8 mouse cellular contexts compared by ENCODE assay signal in the genomic region with DNA sequence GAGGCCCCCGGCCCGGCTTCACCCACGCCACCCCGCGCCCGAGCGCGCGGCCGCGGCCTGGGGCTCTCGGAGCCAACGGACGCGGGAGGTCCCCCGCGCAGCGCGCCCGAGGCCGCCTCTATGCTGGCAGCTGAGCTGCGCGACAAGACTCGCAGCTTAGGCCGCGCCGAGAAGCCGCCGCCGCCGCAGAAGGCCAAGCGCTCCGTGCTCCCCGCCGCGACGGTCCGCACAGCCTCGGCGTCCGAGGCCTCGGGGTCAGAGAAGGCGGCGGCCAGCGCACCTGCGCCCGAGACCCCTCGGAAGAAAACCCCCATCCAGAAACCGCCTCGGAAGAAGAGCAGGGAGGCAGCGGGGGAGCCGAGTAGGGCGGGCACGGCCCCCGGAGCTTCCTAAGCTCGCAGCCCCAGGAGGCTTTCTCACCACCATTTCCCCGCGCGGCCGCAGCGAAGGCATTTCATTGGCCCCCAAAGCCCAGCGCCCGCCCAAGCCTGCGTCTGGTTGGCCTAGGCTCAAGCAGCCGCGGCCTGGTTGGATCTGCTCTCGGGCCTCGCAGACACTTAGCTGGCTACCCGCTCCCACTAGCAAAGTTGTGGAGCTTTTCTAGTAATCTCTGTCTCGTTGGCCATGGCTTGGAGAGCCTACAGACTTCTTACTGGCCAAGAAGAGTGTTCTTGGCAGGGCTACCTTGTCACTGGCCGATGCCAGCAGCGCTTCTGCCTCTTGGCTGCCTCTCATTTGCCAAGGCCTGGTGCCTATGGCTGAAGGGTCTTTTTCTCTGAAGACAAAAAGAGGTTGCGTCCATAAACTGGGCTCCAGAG. TPM values are rescaled to one million over a fixed set of nuclear protein-coding genes. Genes with fewer than 3 reads are reported as not detected.
DNase-seq lines count a peak whose midpoint lies in the region; ATAC-seq lines count a peak whose summit lies in the region.

No protein-coding gene starts in this region.

- H3K27ac ChIP-seq in hindbrain, embryonic 15.5 days (replicated peaks) = peak overlapping the region; percentile 82

- ATAC-seq in hindbrain, embryonic 15.5 days (ENCODE audit: low FRiP score, low read depth) = peak; percentile 84

- 2% methylated on average over 64 of the region's 73 CpGs for WGBS in hindbrain, embryonic 15.5 days

- H3K9ac ChIP-seq in hindbrain, embryonic 15.5 days = peak overlapping the region; percentile 87

- no peaks in the 10 kb centered on the region for H3K9me3 ChIP-seq in hindbrain, embryonic 15.5 days

- H3K36me3 ChIP-seq in hindbrain, embryonic 15.5 days = no peaks in the 10 kb centered on the region

- H3K4me1 ChIP-seq in hindbrain, embryonic 15.5 days (replicated peaks) = peaks cover 54% of the 10 kb centered on the region

- H3K4me3 ChIP-seq in hindbrain, embryonic 15.5 days = peak overlapping the region; percentile 69

- H3K4me2 ChIP-seq in hindbrain, embryonic 15.5 days = peak overlapping the region; percentile 96

- DNase-seq in T-cell, adult 2 months (ENCODE audit: low spot score) = peak; percentile 87
- DNase-seq in cerebellum, postnatal 14 days = peak; percentile 89 to 90
- DNase-seq in gastrocnemius, adult 18-20 months (ENCODE audit: low spot score) = peak; percentile 89
- DNase-seq in layer of hippocampus, postnatal 36 days = peak; percentile 87 to 88
- DNase-seq in lung, postnatal 14 days = peak; percentile 82
- DNase-seq in retina, embryonic 14.5 days (ENCODE audit: low spot score) = peak; percentile 92
- peak; percentile 95 for DNase-seq in thymus, postnatal 25 days

- peaks cover 51% of the 10 kb centered on the region for H3K27me3 ChIP-seq in hindbrain, embryonic 15.5 days

RNA-seq across cellular contexts. Expression of a gene that starts 10.3 kb away (rescaled TPM):
- 1 to 10 TPM; 2.6 to 4.0 TPM for total RNA-seq in gastrocnemius, adult 18-20 months (2021)
- 2.0 and 2.3 TPM in 2 replicates for polyA plus RNA-seq in hindbrain, embryonic 15.5 days (2015; fragmentation: Nextera tagmentation; extraction: Ambion mirVana)
- 1 to 10 TPM; 2.1 to 2.4 TPM for total RNA-seq in layer of hippocampus, postnatal 36 days (2021)

RNA-seq across cellular contexts. Expression of a gene that starts 25.5 kb away (rescaled TPM):
- total RNA-seq in gastrocnemius, adult 18-20 months (2021) = not detected
- polyA plus RNA-seq in hindbrain, embryonic 15.5 days (2015; fragmentation: Nextera tagmentation; extraction: Ambion mirVana) = 4.4 and 4.5 TPM in 2 replicates
- total RNA-seq in layer of hippocampus, postnatal 36 days (2021) = 1 to 10 TPM; 2.6 to 4.0 TPM

RNA-seq across cellular contexts. Expression of a gene that starts 30.8 kb away (rescaled TPM):
- 1 to 10 TPM in 1 of 2 experiments, under 1 TPM in 1; 0.87 to 1.2 TPM for total RNA-seq in gastrocnemius, adult 18-20 months (2021)
- 3.1 and 5.4 TPM in 2 replicates for polyA plus RNA-seq in hindbrain, embryonic 15.5 days (2015; fragmentation: Nextera tagmentation; extraction: Ambion mirVana)
- total RNA-seq in layer of hippocampus, postnatal 36 days (2021) = 10 to 100 TPM; 12.8 to 16.4 TPM

RNA-seq across cellular contexts. Expression of a gene that starts 48.0 kb away (rescaled TPM):
- 10 to 100 TPM; 21.8 to 23.4 TPM for total RNA-seq in gastrocnemius, adult 18-20 months (2021)
- polyA plus RNA-seq in hindbrain, embryonic 15.5 days (2015; fragmentation: Nextera tagmentation; extraction: Ambion mirVana) = 85.1 and 95.0 TPM in 2 replicates
- total RNA-seq in layer of hippocampus, postnatal 36 days (2021) = 100 to 1,000 TPM in 1 of 2 experiments, 10 to 100 TPM in 1; 86.2 to 109 TPM

Comparison
In these comparisons a context has a peak if more than half of its experiments do, and no peak if none do; other contexts are left out.
1. Peak in every context shown above with its lines: DNase-seq, ATAC-seq, H3K4me3 ChIP-seq and H3K27ac ChIP-seq.
2. RNA of a gene that starts 30.8 kb away (total RNA-seq): 12.8 to 16.4 TPM in layer of hippocampus, postnatal 36 days; 0.87 to 1.2 TPM in gastrocnemius, adult 18-20 months; every median in the first group is over 4 times any median in the second.